Mouse (Mus musculus): ENCODE measurements around the gene Irs1.

DNA sequence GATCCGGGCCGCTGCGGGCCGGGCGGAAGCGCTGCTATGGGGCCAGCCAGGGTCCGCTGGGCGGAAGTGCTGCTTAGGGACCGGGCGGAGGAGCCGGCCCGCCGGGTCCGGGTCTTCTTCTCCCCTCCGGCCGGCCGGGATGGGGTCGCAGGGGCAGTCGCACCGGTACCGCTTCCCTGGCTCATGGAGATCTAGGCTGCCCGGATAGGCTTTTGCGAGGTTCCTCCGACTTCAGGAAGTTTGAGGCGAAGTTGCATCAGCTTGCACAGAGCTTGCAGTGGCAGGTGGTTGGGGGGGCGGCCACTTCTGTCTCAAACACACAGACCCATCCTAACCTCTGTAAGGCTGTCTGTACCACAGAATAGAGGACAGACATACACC, 25.5 kb upstream of the Irs1 start:
- TF ChIP-seq CTCF (IDR thresholded peaks at IDR 0.05; ENCODE audit: low read depth, low read length): no peak
- TF ChIP-seq POLR2A (IDR thresholded peaks at IDR 0.05; ENCODE audit: extremely low read depth, insufficient read depth, low read length): no peak
